Mouse (Mus musculus) activated CD4-positive, CD25-positive, alpha-beta regulatory T cell (primary cell): Measurements from ENCODE around the gene Nat8f6. TPM values are rescaled to one million over a fixed set of nuclear protein-coding genes. Genes with fewer than 3 reads are reported as not detected.

Experiments used
- polyA plus RNA-seq, 2 experiments: library from polyadenylated mRNA; unstranded; fragments of 100-300 nt; shearing (Covaris generic); gene quantifications; one replicate each; pipeline ENCODE4 v1.2.1; 2017

Nat8f6 gene
- under 1 TPM in 1 of 2 experiments, not detected in 1; 0.31 TPM for polyA plus RNA-seq

DNA sequence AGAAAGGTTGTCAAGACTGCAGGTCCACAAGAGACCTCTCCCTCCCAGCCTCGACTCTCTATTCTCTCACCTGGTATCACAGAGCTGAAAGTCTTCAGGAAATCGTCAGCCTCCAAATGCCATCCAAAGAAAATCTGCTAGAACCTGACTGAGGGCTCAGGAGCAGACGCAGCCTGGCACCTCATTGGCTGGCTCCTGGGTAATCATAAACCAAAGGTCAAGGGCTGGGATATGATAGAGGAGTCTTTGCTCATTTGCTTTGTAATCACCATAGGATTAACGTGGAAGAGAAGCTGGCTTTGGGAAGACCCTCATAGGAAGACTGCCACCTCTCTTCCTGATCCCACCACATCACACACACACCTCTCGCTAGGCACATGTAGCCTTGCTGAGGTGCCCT is at the start of gene Nat8f6, which contains the start of gene Nat8f5:
Gene Nat8f6 (minus strand): TSS at position 118 of the 400 bp plus-strand sequence.
Gene Nat8f5 (minus strand): TSS at position 136 of the 400 bp plus-strand sequence.

DNA sequence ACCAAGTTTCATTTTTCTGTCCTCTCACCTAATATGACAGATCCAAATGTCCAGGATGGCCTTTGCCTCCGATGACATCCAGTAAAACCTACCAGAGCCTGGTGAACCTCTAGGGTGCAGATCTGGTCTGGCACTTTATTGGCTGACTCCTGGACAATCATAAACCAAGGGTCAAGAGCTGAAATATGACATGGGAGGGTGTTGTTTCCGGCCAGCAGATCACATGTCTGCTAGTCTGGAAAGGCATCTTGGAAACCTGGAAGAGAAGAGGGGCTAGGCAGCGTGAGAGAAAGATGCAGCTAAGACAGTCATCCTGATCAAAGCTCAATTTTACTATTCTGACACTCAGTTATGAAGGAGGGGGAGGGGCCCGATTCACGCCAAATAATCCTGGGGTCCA is 48.3 kb upstream of the Nat8f6 start, which contains the start of gene Nat8f2:
Gene Nat8f2 (minus strand): TSS at position 153 of the 400 bp plus-strand sequence.

DNA sequence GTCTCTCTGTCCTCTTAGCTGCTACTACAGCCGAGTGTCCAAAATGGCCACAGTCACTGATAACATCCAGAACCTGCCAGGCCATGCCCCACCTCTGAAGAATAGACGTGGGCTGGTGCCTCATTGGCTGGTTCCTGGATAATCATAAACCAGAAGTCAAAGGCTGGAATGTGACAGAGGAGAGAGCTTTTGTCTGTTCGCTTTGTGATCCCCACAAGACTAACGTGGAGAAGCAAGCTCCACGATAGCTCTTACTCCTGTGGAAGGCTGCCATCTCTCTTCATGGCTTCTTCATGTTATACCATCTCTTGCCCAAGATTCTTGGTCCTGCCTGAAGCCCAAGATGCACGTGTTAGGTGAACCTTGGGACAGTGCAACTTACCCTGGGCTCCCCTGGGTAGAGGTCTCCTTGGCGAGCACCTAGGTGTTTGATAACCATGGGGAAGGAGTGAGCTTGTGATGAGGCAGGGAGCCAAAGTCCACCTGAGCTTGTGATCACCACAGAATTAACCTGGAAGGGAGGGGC is 11.1 kb upstream of the Nat8f6 start, which contains the start of gene Nat8:
Gene Nat8 (minus strand): TSS at position 287 of the 526 bp plus-strand sequence.

DNA sequence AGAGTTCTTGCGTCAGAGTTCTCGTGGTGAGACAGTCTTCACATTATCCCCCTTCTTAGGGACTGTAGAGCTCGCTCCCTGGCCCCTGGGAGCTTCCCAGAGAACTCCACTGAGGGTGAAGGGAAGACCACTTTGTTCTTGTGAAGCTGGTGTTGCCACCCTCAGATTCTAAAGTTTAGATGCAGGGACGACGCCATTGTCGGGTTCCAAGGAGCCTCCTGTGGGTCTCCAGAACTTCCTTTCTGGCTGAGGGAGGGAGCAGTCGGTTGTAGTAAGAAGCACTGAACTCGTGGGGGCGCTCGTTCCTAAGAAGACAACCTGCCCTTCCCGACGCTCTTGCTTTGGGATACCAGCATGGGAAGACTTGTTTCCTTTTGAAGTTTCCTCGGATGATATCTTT is 55.2 kb downstream of the Nat8f6 start, which contains the start of gene Nat8f3:
Gene Nat8f3 (minus strand): TSS at position 223 of the 400 bp plus-strand sequence.

Other genes starting within 250 kb of the Nat8f6 start
- gene Alms1, start 233.4 kb downstream of the Nat8f6 start, polyA plus RNA-seq = 1 to 10 TPM; 1.9 to 3.9 TPM
- not detected for gene Nat8f7, start 107.7 kb downstream of the Nat8f6 start, polyA plus RNA-seq
- gene Nat8f3, start 55.2 kb downstream of the Nat8f6 start, polyA plus RNA-seq = under 1 TPM in 1 of 2 experiments, not detected in 1; 0.39 TPM
- not detected for gene Nat8f5, start within 50 bp of the Nat8f6 start, polyA plus RNA-seq
- not detected for gene Nat8, start 11.1 kb upstream of the Nat8f6 start, polyA plus RNA-seq
- under 1 TPM in 1 of 2 experiments, not detected in 1; 0.25 TPM for gene Nat8f2, start 48.2 kb upstream of the Nat8f6 start, polyA plus RNA-seq
- gene Nat8f4, start 83.9 kb upstream of the Nat8f6 start, polyA plus RNA-seq = 1 to 10 TPM; 6.4 to 7.2 TPM
- gene Tprkb, start 90.9 kb upstream of the Nat8f6 start, polyA plus RNA-seq = 10 to 100 TPM; 49.9 to 56.6 TPM
- 10 to 100 TPM; 10.8 to 11.4 TPM for gene Nat8f1, start 94.7 kb upstream of the Nat8f6 start, polyA plus RNA-seq
- gene Dusp11, start 140.7 kb upstream of the Nat8f6 start, polyA plus RNA-seq = 100 to 1,000 TPM; 154 to 179 TPM
- under 1 TPM in 1 of 2 experiments, not detected in 1; 0.36 TPM for gene Figla, start 195.2 kb upstream of the Nat8f6 start, polyA plus RNA-seq
- under 1 TPM; 0.38 to 0.64 TPM for gene Add2, start 207.7 kb upstream of the Nat8f6 start, polyA plus RNA-seq